Mouse (Mus musculus): ENCODE data around the gene Prkar1a. TPM values are rescaled to one million over a fixed set of nuclear protein-coding genes. Genes with fewer than 3 reads are reported as not detected.

The Prkar1a gene
- total and polyA plus RNA-seq, 2 experiments from 2014 or later = 294 to 468 TPM

- H3K27ac ChIP-seq (ENCODE audit: low read depth, low read length) = no peak overlapping the region
- 76% methylated on average over 5 of the region's 5 CpGs for WGBS
- ATAC-seq = no peak
Measured at GRCm38 (mm10) chr11:109641498-109642222, 7.5 kb upstream of the Prkar1a start.

GRCm38 (mm10) chr11:109648510-109648909 lies 695 bp upstream of the Prkar1a start:
- Histone ChIP-seq H3K9ac (no peak overlapping the region), H3K4me3 (ENCODE audit: low read depth, low read length) (0 out of 2 replicates have a peak overlapping the region, but pooled peaks have one; percentile 93), H3K4me1 (ENCODE audit: insufficient read depth) (peaks cover 32% of the 10 kb centered on the region), H3K4me2 (ENCODE audit: low read depth) (peak overlapping the region; percentile 76), H3K27ac (ENCODE audit: low read depth, low read length) (peak overlapping the region; percentile 95), H3K9me3 (ENCODE audit: low read length) (no peaks in the 10 kb centered on the region), H3K36me3 (ENCODE audit: insufficient read depth) (no peaks in the 10 kb centered on the region), H3K27me3 (ENCODE audit: insufficient read depth, low read length) (no peaks in the 10 kb centered on the region)
- ATAC-seq = no peak
- TF ChIP-seq CTCF (IDR thresholded peaks at IDR 0.05; ENCODE audit: low read depth) = no peak
- WGBS = 18% methylated on average over 7 of the region's 7 CpGs
- peak; percentile 67 for DNase-seq

More at GRCm38 (mm10) chr11:109641498-109642222, 7.5 kb upstream of the Prkar1a start:
- Histone ChIP-seq H3K4me3 (ENCODE audit: low read depth, low read length) (no peak overlapping the region), H3K9ac (no peak overlapping the region), H3K4me2 (ENCODE audit: low read depth) (no peak overlapping the region), H3K4me1 (ENCODE audit: insufficient read depth) (no peaks in the 10 kb centered on the region), H3K27me3 (ENCODE audit: insufficient read depth, low read length) (no peaks in the 10 kb centered on the region), H3K36me3 (ENCODE audit: insufficient read depth) (no peaks in the 10 kb centered on the region), H3K9me3 (ENCODE audit: low read length) (no peaks in the 10 kb centered on the region)
- no peak for DNase-seq
- no peak for TF ChIP-seq CTCF (IDR thresholded peaks at IDR 0.05; ENCODE audit: low read depth)

- Histone ChIP-seq H3K27ac (ENCODE audit: low read depth, low read length) (peak overlapping the region; percentile 95), H3K36me3 (ENCODE audit: insufficient read depth) (peaks cover 3% of the 10 kb centered on the region), H3K4me1 (ENCODE audit: insufficient read depth) (peaks cover 33% of the 10 kb centered on the region), H3K9ac (peak overlapping the region; percentile 88), H3K4me2 (ENCODE audit: low read depth) (peak overlapping the region; percentile 76), H3K4me3 (ENCODE audit: low read depth, low read length) (peak overlapping the region; percentile 93), H3K27me3 (ENCODE audit: insufficient read depth, low read length) (no peaks in the 10 kb centered on the region), H3K9me3 (ENCODE audit: low read length) (no peaks in the 10 kb centered on the region)
- TF ChIP-seq CTCF (IDR thresholded peaks at IDR 0.05; ENCODE audit: low read depth) = no peak
- WGBS = 1% methylated on average over 31 of the region's 31 CpGs
- DNase-seq = peak; percentile 90
- ATAC-seq = peak; percentile 79
Measured at GRCm38 (mm10) chr11:109649975-109650701, 933 bp downstream of the Prkar1a start.

GRCm38 (mm10) chr11:109650788-109651565 lies 1.8 kb downstream of the Prkar1a start:
- WGBS = 2% methylated on average over 74 of the region's 90 CpGs

GRCm38 (mm10) chr11:109651566-109652024 lies 2.4 kb downstream of the Prkar1a start:
- ATAC-seq (no peak), DNase-seq (no peak)
- Histone ChIP-seq H3K9ac (peak overlapping the region; percentile 88), H3K9me3 (ENCODE audit: low read length) (no peaks in the 10 kb centered on the region), H3K36me3 (ENCODE audit: insufficient read depth) (peaks cover 17% of the 10 kb centered on the region), H3K4me3 (ENCODE audit: low read depth, low read length) (peak overlapping the region; percentile 93), H3K27me3 (ENCODE audit: insufficient read depth, low read length) (no peaks in the 10 kb centered on the region), H3K4me2 (ENCODE audit: low read depth) (peak overlapping the region; percentile 76), H3K4me1 (ENCODE audit: insufficient read depth) (peaks cover 33% of the 10 kb centered on the region), H3K27ac (ENCODE audit: low read depth, low read length) (peak overlapping the region; percentile 95)
- WGBS = 2% methylated on average over 21 of the region's 21 CpGs
- no peak for TF ChIP-seq CTCF (IDR thresholded peaks at IDR 0.05; ENCODE audit: low read depth)

More at GRCm38 (mm10) chr11:109650788-109651565, 1.8 kb downstream of the Prkar1a start:
- Histone ChIP-seq H3K9me3 (ENCODE audit: low read length) (no peaks in the 10 kb centered on the region), H3K36me3 (ENCODE audit: insufficient read depth) (peaks cover 11% of the 10 kb centered on the region), H3K27ac (ENCODE audit: low read depth, low read length) (peak overlapping the region; percentile 95), H3K4me2 (ENCODE audit: low read depth) (peak overlapping the region; percentile 76), H3K9ac (peak overlapping the region; percentile 88), H3K27me3 (ENCODE audit: insufficient read depth, low read length) (no peaks in the 10 kb centered on the region), H3K4me1 (ENCODE audit: insufficient read depth) (peaks cover 33% of the 10 kb centered on the region), H3K4me3 (ENCODE audit: low read depth, low read length) (peak overlapping the region; percentile 93)
- no peak for TF ChIP-seq CTCF (IDR thresholded peaks at IDR 0.05; ENCODE audit: low read depth)
- ATAC-seq (peak; percentile 94), DNase-seq (peak; percentile 98)

- TF ChIP-seq CTCF (IDR thresholded peaks at IDR 0.05; ENCODE audit: low read depth) = no peak
- peaks cover 33% of the 10 kb centered on the region for H3K4me1 ChIP-seq (ENCODE audit: insufficient read depth)
- H3K27me3 ChIP-seq (ENCODE audit: insufficient read depth, low read length) = no peaks in the 10 kb centered on the region
- peak overlapping the region; percentile 76 for H3K4me2 ChIP-seq (ENCODE audit: low read depth)
- no peak overlapping the region for H3K27ac ChIP-seq (ENCODE audit: low read depth, low read length)
- no peak for ATAC-seq
- H3K4me3 ChIP-seq (ENCODE audit: low read depth, low read length) = peak overlapping the region; percentile 93
- 29% methylated on average over 6 of the region's 6 CpGs for WGBS
- H3K9me3 ChIP-seq (ENCODE audit: low read length) = no peaks in the 10 kb centered on the region
- H3K36me3 ChIP-seq (ENCODE audit: insufficient read depth) = peaks cover 23% of the 10 kb centered on the region
- no peak for DNase-seq
- peak overlapping the region; percentile 88 for H3K9ac ChIP-seq
Measured at GRCm38 (mm10) chr11:109652505-109652904, 3.3 kb downstream of the Prkar1a start.
